Mouse (Mus musculus) gastrocnemius, postnatal 36 days (tissue): ENCODE measurements around the gene Elf4. TPM values are rescaled to one million over a fixed set of nuclear protein-coding genes. Genes with fewer than 3 reads are reported as not detected.

ENCODE experiments used
- DNase-seq, 2 experiments: peaks; one replicate each; pipeline ENCODE4 v3.0.0; 2022
- intact Hi-C: fragments of 180-260 bp; cut with DNase I; formaldehyde crosslinking; loops from one replicate; pipeline ENCODE4 v1.15.1; 2025
- long read RNA-seq, 2 experiments: library from polyadenylated mRNA; stranded (forward); transcript quantifications; one replicate each; pipeline ENCODE4 v2.0.0; 2021
- total RNA-seq, 2 experiments: library from RNA; stranded (reverse); gene quantifications; 2 replicates each; pipeline ENCODE4 v1.2.3; 2021

Elf4 gene
- total RNA-seq, result 1 to 10 TPM; 1.9 to 2.0 TPM
- long read RNA-seq, experiment 1, result 0 reads
- long read RNA-seq, experiment 2, result 0 reads

DNA sequence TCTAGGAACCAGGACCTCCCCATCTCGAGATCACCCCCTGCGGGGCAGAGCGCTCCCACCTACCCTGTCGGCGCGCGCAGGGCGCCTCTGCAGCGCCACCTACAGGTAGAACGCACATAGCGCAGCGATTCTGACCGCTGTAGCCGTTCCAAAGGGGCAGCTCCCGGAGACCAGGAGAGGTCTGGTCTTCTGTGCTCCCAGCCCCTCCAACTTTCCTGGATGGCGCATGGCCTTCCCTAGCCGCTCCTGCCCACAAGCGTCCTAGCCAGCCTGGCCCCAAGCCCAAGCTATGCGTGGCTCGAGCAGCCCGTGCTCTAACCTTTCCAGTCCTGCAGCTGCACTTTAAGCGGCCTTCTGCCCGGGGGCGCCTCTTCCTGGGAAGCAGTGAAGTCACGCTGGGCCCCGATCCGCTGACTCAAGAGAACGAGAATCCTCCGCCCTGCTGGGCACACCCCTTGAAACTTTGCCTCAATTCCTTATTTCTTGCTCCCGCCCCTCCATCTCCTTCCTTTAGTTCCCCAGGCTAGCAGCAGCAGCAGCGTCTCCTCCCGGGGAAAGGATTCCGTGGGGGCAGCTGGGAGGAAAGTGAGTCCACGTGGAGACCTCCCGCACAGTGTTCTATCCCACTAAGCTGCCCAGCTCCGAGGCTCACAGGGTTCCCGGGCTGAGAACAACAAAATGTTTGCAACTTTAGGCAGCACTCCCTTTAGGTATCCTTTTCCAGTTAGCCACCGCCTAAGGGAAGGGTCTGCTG, at the start of gene Elf4:
TSS of gene Elf4 (minus strand) at position 379 of the 754 bp plus-strand sequence.
- peak; percentile 51 to 54 for DNase-seq
- intact Hi-C loops, result loop anchor here (2.0 kb wide), 1 partner anchor 40 kb away; no protein-coding TSS in a partner anchor

GRCm38 (mm10) chrX:48493763-48494162, 30.8 kb upstream of the Elf4 start:
- intact Hi-C loops, result no loop called here
- DNase-seq, result no peak

DNA sequence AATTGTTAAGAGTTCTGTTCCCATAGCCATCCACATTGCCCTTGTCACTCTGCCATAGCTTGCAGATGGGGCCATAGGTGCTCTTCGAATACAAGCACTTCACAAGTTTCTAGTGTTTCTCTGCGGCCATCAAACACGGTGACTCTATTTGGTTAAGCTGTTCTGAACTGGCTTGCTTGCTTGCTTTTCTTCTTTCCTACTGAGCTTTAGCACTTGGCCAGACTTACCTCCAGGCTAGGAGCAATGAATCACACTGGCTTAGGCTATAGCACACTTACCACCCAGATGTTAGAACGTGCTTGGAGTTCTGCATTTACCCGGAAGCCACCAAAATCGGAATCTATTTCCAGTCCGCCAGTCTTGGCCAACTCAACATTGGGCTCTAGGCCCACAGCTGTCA, 18.8 kb upstream of the Elf4 start:
- DNase-seq, result no peak
- intact Hi-C loops, result no loop called here

GRCm38 (mm10) chrX:48481095-48481494, 18.2 kb upstream of the Elf4 start:
- intact Hi-C loops, result no loop called here
- no peak for DNase-seq

GRCm38 (mm10) chrX:48467355-48467946, 4.5 kb upstream of the Elf4 start:
- no peak for DNase-seq
- intact Hi-C loops, result no loop called here

GRCm38 (mm10) chrX:48466174-48466573, 3.2 kb upstream of the Elf4 start:
- DNase-seq, result no peak
- intact Hi-C loops, result no loop called here

- intact Hi-C loops, result no loop called here
Observed at GRCm38 (mm10) chrX:48464436-48464835, 1.5 kb upstream of the Elf4 start.

DNA sequence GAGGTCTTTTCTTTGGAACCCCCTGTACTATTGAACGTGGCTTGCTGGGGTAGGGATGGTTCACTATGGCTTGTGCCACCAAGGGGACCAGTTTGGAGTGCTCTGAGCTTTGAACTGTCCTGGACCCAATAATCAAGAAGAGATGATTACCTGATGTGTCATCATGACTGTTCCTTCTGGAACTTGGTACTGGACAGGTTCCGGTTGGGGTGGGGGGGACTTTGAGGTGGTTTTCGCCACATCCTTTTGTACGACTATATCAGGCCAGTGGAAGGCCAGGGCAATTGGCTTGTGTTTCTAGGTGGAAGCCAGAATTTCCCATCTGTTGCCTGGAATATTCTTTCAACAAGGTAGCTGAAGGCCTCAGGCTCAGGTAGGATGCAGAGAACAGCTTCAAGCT, 704 bp upstream of the Elf4 start:
- intact Hi-C loops, result loop anchor here (2.0 kb wide), 1 partner anchor 41 kb away; no protein-coding TSS in a partner anchor
- no peak for DNase-seq

More at GRCm38 (mm10) chrX:48464436-48464835, 1.5 kb upstream of the Elf4 start:
- DNase-seq, result no peak

DNA sequence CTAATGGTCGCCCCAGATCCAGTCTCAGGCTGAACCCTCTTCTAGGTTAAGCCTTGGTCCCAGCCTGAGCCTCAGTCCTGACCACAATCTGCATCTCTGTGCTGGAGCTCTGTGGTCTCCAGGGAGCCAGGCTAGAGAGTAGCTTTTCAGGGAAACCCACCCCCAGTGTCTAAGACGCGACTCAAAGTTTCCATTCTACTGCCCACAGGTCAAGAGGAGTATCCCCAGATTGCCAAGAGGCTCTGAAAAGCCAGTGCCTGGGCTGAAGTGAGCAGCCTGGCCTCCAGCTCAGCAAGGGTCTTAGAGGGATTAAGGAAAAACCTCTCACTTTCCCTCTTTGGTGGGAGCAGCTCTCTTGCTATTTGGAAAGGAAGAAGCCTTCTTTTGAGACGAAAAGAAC, 635 bp downstream of the Elf4 start:
- DNase-seq, result no peak
- intact Hi-C loops, result loop anchor here (2.0 kb wide), 1 partner anchor 39 kb away; no protein-coding TSS in a partner anchor

- intact Hi-C loops, result no loop called here
- DNase-seq, result no peak
Observed at GRCm38 (mm10) chrX:48461006-48461405, 1.9 kb downstream of the Elf4 start.

DNA sequence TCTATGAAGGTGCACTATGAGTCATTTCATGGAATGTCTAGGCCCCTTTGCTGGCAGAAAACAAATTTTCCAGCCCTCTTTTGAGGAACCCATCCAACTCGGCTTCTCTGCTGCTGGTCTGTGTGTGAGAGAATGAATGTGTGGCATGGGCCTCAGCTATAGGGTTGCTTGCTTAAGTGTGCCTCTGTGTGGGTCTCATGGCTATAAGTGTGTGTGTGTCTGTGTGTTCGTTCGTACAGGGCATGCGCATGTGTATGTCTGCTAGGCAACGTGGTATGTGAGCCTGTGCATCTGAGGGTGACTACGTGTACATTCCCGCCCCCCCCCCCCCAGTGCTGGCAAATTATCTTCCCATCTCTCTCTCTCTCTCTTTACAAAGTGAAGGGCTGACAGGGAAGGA, 2.4 kb downstream of the Elf4 start:
- intact Hi-C loops, result no loop called here
- DNase-seq, result no peak

DNA sequence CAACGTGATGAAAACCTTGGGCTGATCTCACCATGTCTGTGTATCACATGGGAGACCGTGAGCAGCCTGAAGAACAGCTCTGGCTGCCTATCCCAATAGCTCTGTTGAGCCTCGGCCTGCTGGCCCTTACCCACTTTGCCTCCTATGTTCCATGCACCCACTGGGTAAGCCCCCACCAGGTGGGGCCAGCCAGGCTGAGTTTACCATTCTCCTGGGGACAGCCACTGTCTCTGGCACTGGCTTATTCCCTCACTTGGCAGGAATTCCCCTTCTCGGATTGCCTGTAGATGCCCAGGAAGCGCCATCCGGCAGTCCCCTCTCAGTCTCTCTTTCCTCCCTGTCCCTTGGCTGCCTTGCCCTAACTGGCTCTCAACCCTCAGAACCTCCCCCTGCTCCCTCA, 6.0 kb downstream of the Elf4 start:
- intact Hi-C loops, result no loop called here
- DNase-seq, result no peak

- no peak for DNase-seq
- intact Hi-C loops, result no loop called here
Observed at GRCm38 (mm10) chrX:48455018-48455417, 7.9 kb downstream of the Elf4 start.

DNA sequence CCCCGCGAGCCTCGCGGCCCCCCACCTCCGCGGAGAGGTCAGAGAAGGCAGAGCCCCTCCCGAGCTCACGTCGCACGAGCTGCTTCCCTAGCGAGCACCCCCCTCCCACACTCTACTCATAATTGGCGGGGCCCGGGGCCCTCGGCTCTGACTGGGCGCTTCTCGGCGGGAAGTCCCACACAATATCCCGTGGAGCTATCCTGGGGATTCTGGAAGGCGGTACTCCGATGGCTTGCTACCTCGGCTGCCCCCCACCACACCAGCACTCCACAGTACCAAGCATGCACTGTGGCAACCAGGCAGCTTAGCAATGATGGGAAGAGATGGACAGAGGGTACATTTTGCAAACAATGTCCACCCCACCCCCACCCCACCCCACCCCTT, 8.4 kb downstream of the Elf4 start:
- DNase-seq, result no peak
- intact Hi-C loops, result no loop called here

- intact Hi-C loops, result no loop called here
- DNase-seq, result peak; percentile 55 to 77
Observed at GRCm38 (mm10) chrX:48453736-48454494, 9.0 kb downstream of the Elf4 start.

GRCm38 (mm10) chrX:48452931-48453673, 9.8 kb downstream of the Elf4 start:
- no peak for DNase-seq
- intact Hi-C loops, result no loop called here

GRCm38 (mm10) chrX:48452231-48452890, 10.6 kb downstream of the Elf4 start:
- intact Hi-C loops, result no loop called here
- DNase-seq, result no peak

DNA sequence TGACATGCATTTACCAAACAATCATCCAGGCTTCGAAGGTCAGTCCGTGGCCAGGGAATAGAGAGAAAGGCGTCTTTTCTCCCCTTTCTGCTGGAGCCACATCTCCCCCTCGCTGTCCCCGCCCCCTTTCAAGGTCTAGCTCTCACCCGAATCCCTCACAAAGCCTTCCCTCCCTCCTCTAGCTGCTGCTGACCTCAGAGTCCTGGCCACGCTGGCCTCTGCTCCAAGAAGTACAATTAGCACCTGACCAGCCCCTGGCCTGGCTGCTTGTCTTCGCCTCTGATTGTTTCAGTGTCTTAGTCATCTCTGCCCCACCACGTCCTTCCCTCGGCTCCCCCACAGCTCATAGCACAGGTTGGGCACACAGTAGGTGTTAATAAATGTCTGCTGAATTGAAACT, 13.3 kb downstream of the Elf4 start:
- DNase-seq, result no peak
- intact Hi-C loops, result no loop called here

GRCm38 (mm10) chrX:48444677-48445076, 18.3 kb downstream of the Elf4 start:
- no peak for DNase-seq

GRCm38 (mm10) chrX:48441954-48442353, 21.0 kb downstream of the Elf4 start:
- intact Hi-C loops, result no loop called here
- DNase-seq, result no peak

More at GRCm38 (mm10) chrX:48444677-48445076, 18.3 kb downstream of the Elf4 start:
- intact Hi-C loops, result no loop called here
